17 mouse cellular contexts compared by ENCODE assay signal in genomic region chr5:25181004-25181531, GRCm38 (mm10). TPM values are rescaled to one million over a fixed set of nuclear protein-coding genes. Genes with fewer than 3 reads are reported as not detected.
DNase-seq lines count a peak whose midpoint lies in the region; ATAC-seq lines count a peak whose summit lies in the region.
"Had no signal": no experiment of that assay in that cellular context is flagged by ENCODE, and none has a peak within 500 bp of the region (broad histone marks: within the 10 kb centered on the region; RNA-seq: fewer than 3 reads in every experiment).

Galntl5 (plus strand) TSS chr5:25181460.

- no peaks in the 10 kb centered on the region for H3K9me3 ChIP-seq in embryonic facial prominence, embryonic 12.5 days
- H3K9me3 ChIP-seq: forebrain, embryonic 12.5 days; hindbrain, embryonic 13.5 days; midbrain, embryonic 15.5 days had no signal

- WGBS in embryonic facial prominence, embryonic 12.5 days: 79% methylated on average over 1 of the region's 1 CpGs

- H3K4me3 ChIP-seq in embryonic facial prominence, embryonic 12.5 days: no peak within 1 kb of the TSS
- H3K4me3 ChIP-seq: forebrain, embryonic 12.5 days; hindbrain, embryonic 13.5 days; midbrain, embryonic 15.5 days had no signal

- H3K4me1 ChIP-seq in embryonic facial prominence, embryonic 12.5 days: peaks cover 4% of the 10 kb centered on the region; the same call in 1 of the 2 replicates
- H3K4me1 ChIP-seq: forebrain, embryonic 12.5 days; hindbrain, embryonic 13.5 days; midbrain, embryonic 15.5 days had no signal

- H3K36me3 ChIP-seq in embryonic facial prominence, embryonic 12.5 days: no peaks in the 10 kb centered on the region
- H3K36me3 ChIP-seq: forebrain, embryonic 12.5 days; hindbrain, embryonic 13.5 days; midbrain, embryonic 15.5 days had no signal

- ATAC-seq in embryonic facial prominence, embryonic 12.5 days (ENCODE audit: insufficient number of reproducible peaks, insufficient read depth, low FRiP score, low TSS enrichment): no peak
- ATAC-seq: midbrain, embryonic 15.5 days had no signal

- 0 out of 2 replicates have a peak within 1 kb of the TSS, but pooled peaks have one; percentile 23 for H3K27ac ChIP-seq in embryonic facial prominence, embryonic 12.5 days
- H3K27ac ChIP-seq: forebrain, embryonic 12.5 days; hindbrain, embryonic 13.5 days; midbrain, embryonic 15.5 days had no signal

- no peak within 1 kb of the TSS for H3K4me2 ChIP-seq in embryonic facial prominence, embryonic 12.5 days (replicated peaks)
- H3K4me2 ChIP-seq: forebrain, embryonic 12.5 days; hindbrain, embryonic 13.5 days; midbrain, embryonic 15.5 days had no signal

- H3K9ac ChIP-seq in embryonic facial prominence, embryonic 12.5 days: no peak within 1 kb of the TSS
- H3K9ac ChIP-seq: forebrain, embryonic 12.5 days; hindbrain, embryonic 13.5 days; midbrain, embryonic 15.5 days had no signal

- H3K27me3 ChIP-seq in embryonic facial prominence, embryonic 12.5 days: no peaks in the 10 kb centered on the region
- H3K27me3 ChIP-seq: forebrain, embryonic 12.5 days; hindbrain, embryonic 13.5 days; midbrain, embryonic 15.5 days had no signal

- DNase-seq in heart, adult 11 months: peak; percentile 85
- no peak for DNase-seq in heart, adult 8-10 months (ENCODE audit: low spot score)
- DNase-seq in 3T3-L1 (ENCODE audit: low read depth, low spot score): peak; percentile 63
- peak; percentile 46 to 61 for DNase-seq in kidney, postnatal 36 days
- DNase-seq in gastrocnemius, postnatal 4 days (ENCODE audit: low spot score in 2 of 2): no peak
- DNase-seq in spleen, postnatal 14 days (ENCODE audit: low spot score in 2 of 2): no peak
- no peak for DNase-seq in c-Kit-positive CD71-positive TER-119-positive erythroid progenitor cells, embryonic 14.5 days (ENCODE audit: low spot score)
- DNase-seq: cerebellum, postnatal 36 days; gastrocnemius, postnatal 14 days had no signal

RNA-seq across cellular contexts. Expression of gene Galntl5, which starts in this region (rescaled TPM):
- total RNA-seq in heart, adult 8-10 months (2022): not detected
- polyA plus RNA-seq in embryonic facial prominence, embryonic 12.5 days (2016; fragmentation: Nextera tagmentation; extraction: Ambion mirVana): not detected in 2 replicates
- not detected for total RNA-seq in gastrocnemius, postnatal 4 days (2021)
- total RNA-seq: gastrocnemius, postnatal 14 days; layer of hippocampus, postnatal 14 days had no signal
- polyA plus RNA-seq: brain, embryonic 14.5 days; forebrain, embryonic 12.5 days; hindbrain, embryonic 13.5 days; liver, embryonic 16.5 days; midbrain, embryonic 15.5 days; spleen, adult 2 months had no signal

Comparison
In these comparisons a context has a peak if more than half of its experiments do, and no peak if none do; other contexts are left out.
1. DNase-seq: peak in heart, adult 11 months (single experiment), 3T3-L1 (single experiment) and kidney, postnatal 36 days (2 of 2); none in heart, adult 8-10 months (single experiment), gastrocnemius, postnatal 4 days (0 of 2), spleen, postnatal 14 days (0 of 2) and c-Kit-positive CD71-positive TER-119-positive erythroid progenitor cells, embryonic 14.5 days (single experiment).